Mouse (Mus musculus): Measurements from ENCODE around the gene Atp6ap1. TPM values are rescaled to one million over a fixed set of nuclear protein-coding genes. Genes with fewer than 3 reads are reported as not detected.

The Atp6ap1 gene
- 284 and 300 TPM in 2 replicates for polyA plus RNA-seq (2015; fragmentation: Nextera tagmentation; extraction: Ambion mirVana)

- Histone ChIP-seq H3K4me1 (replicated peaks) (peaks cover 8% of the 10 kb centered on the region), H3K4me3 (peak within 1 kb of the TSS; percentile 73), H3K9me3 (no peaks in the 10 kb centered on the region), H3K9ac (peak within 1 kb of the TSS; percentile 78), H3K4me2 (peak within 1 kb of the TSS; percentile 63), H3K27me3 (no peaks in the 10 kb centered on the region), H3K36me3 (peaks cover 8% of the 10 kb centered on the region; the same call in 1 of the 2 replicates), H3K27ac (replicated peaks) (peak within 1 kb of the TSS; percentile 81)
- WGBS, result 19% methylated on average over 37 of the region's 37 CpGs
- ATAC-seq (ENCODE audit: low FRiP score, low read depth), result peak; percentile 99
Observed at GRCm38 (mm10) chrX:74296538-74297448, at the start of gene Atp6ap1. Gene Atp6ap1 (plus strand): TSS chrX:74297097.

DNA sequence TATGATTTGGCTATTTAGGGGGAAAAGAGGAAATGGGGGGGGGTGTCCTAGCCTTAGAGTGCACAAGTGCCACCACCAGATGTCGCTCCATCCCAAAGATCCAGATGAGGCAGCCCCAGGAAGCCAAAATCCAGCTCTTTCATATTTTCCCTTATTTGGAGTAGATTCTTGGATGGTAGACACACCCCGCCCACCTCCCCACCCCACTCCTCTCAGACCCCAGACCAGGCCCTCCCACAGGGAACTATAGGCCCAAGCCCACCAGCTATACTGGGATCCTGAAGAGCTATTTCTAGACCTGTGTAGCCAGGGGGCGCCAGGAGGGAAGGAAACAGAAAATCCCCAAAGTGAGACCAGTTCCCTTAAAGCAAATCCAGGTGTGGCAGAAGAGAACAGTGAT, 48.2 kb upstream of the Atp6ap1 start:
- WGBS, result 32% methylated on average over 3 of the region's 3 CpGs
- H3K27me3 ChIP-seq, result no peaks in the 10 kb centered on the region
- H3K4me1 ChIP-seq (replicated peaks), result peaks cover 12% of the 10 kb centered on the region
- no peak overlapping the region for H3K9ac ChIP-seq
- H3K4me2 ChIP-seq, result peak overlapping the region; percentile 67
- no peaks in the 10 kb centered on the region for H3K9me3 ChIP-seq
- H3K4me3 ChIP-seq, result no peak overlapping the region
- H3K27ac ChIP-seq (replicated peaks), result no peak overlapping the region
- ATAC-seq (ENCODE audit: low FRiP score, low read depth), result no peak
- no peaks in the 10 kb centered on the region for H3K36me3 ChIP-seq

GRCm38 (mm10) chrX:74249615-74250014, 47.3 kb upstream of the Atp6ap1 start, which contains the start of gene Flna:
Gene Flna (minus strand): TSS chrX:74249820.
- H3K9me3 ChIP-seq, result no peaks in the 10 kb centered on the region
- ATAC-seq (ENCODE audit: low FRiP score, low read depth), result no peak
- 17% methylated on average over 38 of the region's 38 CpGs for WGBS
- H3K9ac ChIP-seq, result peak within 1 kb of the TSS; percentile 46
- H3K4me1 ChIP-seq (replicated peaks), result 0 out of 2 replicates have a peak, but pooled peaks cover 7% of the 10 kb centered on the region
- H3K27ac ChIP-seq (replicated peaks), result peak within 1 kb of the TSS; percentile 48
- peak within 1 kb of the TSS; percentile 67 for H3K4me2 ChIP-seq
- H3K36me3 ChIP-seq, result no peaks in the 10 kb centered on the region
- peak within 1 kb of the TSS; percentile 46 for H3K4me3 ChIP-seq
- no peaks in the 10 kb centered on the region for H3K27me3 ChIP-seq

DNA sequence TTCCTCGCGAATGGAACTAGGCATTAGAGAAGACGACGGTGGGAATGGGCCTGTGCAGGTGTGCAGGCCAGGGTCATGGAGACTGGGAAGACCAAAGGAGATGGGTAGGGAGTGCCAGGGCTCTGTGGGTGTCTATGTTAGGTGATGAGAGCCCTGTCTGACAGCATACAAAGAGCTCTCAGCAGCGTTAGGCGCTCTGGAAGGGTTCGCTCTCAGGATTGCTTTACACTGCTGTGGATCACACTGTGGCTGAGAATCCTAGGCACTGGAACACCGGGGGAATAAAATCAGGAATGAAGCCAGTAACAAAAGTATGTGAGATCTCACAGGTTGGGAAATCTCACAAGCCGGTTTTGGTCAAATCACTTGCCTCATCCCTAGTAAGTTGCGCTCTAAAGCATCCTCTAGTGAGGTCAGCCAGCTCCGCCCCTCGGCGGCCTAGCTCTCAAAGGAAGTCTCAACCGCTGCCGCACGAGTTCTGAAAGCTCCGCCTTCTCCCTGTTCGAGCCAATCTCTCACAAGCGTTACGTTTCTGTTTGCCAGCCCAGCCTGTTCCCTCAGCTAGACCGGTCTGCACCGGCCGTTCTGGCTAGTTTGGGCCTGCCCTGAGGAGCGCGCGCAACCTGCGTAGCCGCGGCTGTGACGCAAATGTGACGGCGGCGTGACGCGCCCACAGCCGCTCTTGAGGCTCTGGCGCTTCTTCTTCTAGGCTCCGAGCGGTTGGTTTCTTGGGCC, 42.6 kb upstream of the Atp6ap1 start, which contains the start of gene Emd:
Emd (plus strand) TSS at position 535 of the 735 bp plus-strand sequence.
- 26% methylated on average over 39 of the region's 39 CpGs for WGBS
- peak; percentile 97 for ATAC-seq (ENCODE audit: low FRiP score, low read depth)
- H3K27ac ChIP-seq (replicated peaks), result peak within 1 kb of the TSS; percentile 93

DNA sequence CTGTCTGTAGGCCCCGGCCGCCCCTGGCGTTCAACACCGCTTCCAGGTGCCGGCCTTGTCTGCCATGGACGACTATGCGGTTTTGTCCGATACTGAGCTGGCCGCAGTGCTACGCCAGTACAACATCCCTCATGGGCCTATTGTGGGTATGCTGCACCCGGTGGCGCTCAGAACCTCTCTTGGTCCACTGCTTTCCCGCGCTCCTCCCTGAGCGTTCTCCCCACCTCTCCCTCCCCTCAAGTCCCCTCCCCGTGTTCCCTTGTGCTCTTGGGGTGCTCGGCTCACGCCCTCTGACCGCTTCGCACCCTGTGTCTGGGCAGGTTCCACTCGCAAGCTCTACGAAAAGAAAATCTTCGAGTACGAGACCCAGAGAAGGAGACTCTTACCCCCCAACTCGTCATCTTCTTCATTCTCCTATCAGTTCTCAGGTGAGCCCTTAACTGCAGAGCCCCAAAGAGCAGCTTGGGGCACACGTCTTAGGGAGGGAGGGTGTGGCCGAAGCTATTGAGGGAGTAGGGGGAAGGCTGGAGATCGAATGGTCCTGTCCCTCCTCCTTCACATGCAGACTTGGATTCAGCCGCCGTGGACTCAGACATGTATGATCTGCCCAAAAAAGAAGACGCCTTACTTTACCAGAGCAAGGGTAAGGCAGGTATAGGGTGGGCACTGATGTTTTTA, 41.9 kb upstream of the Atp6ap1 start:
- peak overlapping the region; percentile 65 for H3K4me2 ChIP-seq
- peak overlapping the region; percentile 68 for H3K9ac ChIP-seq
- H3K4me3 ChIP-seq, result peak overlapping the region; percentile 58
- H3K9me3 ChIP-seq, result no peaks in the 10 kb centered on the region
- H3K4me1 ChIP-seq (replicated peaks), result peaks cover 10% of the 10 kb centered on the region
- no peaks in the 10 kb centered on the region for H3K27me3 ChIP-seq
- peak overlapping the region; percentile 93 for H3K27ac ChIP-seq (replicated peaks)
- no peaks in the 10 kb centered on the region; the same call in 1 of the 2 replicates for H3K36me3 ChIP-seq
- WGBS, result 40% methylated on average over 27 of the region's 31 CpGs
- peak; percentile 75; the same call in 1 of the 2 replicates for ATAC-seq (ENCODE audit: low FRiP score, low read depth)

More for the DNA sequence above, 42.6 kb upstream of the Atp6ap1 start, which contains the start of gene Emd:
- Histone ChIP-seq H3K27me3 (no peaks in the 10 kb centered on the region), H3K4me2 (peak within 1 kb of the TSS; percentile 65), H3K4me1 (replicated peaks) (peaks cover 11% of the 10 kb centered on the region), H3K4me3 (peak within 1 kb of the TSS; percentile 58), H3K9me3 (no peaks in the 10 kb centered on the region), H3K36me3 (no peaks in the 10 kb centered on the region; the same call in 1 of the 2 replicates), H3K9ac (peak within 1 kb of the TSS; percentile 68)

- H3K4me2 ChIP-seq, result no peak overlapping the region
- H3K4me1 ChIP-seq (replicated peaks), result peaks cover 10% of the 10 kb centered on the region
- no peaks in the 10 kb centered on the region for H3K9me3 ChIP-seq
- H3K27me3 ChIP-seq, result no peaks in the 10 kb centered on the region
- no peak for ATAC-seq (ENCODE audit: low FRiP score, low read depth)
- H3K9ac ChIP-seq, result no peak overlapping the region
- no peak overlapping the region for H3K4me3 ChIP-seq
- H3K36me3 ChIP-seq, result no peaks in the 10 kb centered on the region; the same call in 1 of the 2 replicates
- H3K27ac ChIP-seq (replicated peaks), result no peak overlapping the region
- WGBS, result 92% methylated on average over 3 of the region's 3 CpGs
Observed at GRCm38 (mm10) chrX:74257746-74258145, 39.2 kb upstream of the Atp6ap1 start.

- WGBS, result 31% methylated on average over 3 of the region's 3 CpGs
- Histone ChIP-seq H3K27ac (replicated peaks) (peak overlapping the region; percentile 96), H3K4me3 (peak overlapping the region; percentile 61), H3K9ac (peak overlapping the region; percentile 40), H3K4me1 (replicated peaks) (peaks cover 8% of the 10 kb centered on the region), H3K9me3 (no peaks in the 10 kb centered on the region), H3K4me2 (peak overlapping the region; percentile 60), H3K27me3 (no peaks in the 10 kb centered on the region), H3K36me3 (peaks cover 2% of the 10 kb centered on the region; the same call in 1 of the 2 replicates)
- ATAC-seq (ENCODE audit: low FRiP score, low read depth), result peak; percentile 46
Observed at GRCm38 (mm10) chrX:74269736-74270061, 27.2 kb upstream of the Atp6ap1 start.

DNA sequence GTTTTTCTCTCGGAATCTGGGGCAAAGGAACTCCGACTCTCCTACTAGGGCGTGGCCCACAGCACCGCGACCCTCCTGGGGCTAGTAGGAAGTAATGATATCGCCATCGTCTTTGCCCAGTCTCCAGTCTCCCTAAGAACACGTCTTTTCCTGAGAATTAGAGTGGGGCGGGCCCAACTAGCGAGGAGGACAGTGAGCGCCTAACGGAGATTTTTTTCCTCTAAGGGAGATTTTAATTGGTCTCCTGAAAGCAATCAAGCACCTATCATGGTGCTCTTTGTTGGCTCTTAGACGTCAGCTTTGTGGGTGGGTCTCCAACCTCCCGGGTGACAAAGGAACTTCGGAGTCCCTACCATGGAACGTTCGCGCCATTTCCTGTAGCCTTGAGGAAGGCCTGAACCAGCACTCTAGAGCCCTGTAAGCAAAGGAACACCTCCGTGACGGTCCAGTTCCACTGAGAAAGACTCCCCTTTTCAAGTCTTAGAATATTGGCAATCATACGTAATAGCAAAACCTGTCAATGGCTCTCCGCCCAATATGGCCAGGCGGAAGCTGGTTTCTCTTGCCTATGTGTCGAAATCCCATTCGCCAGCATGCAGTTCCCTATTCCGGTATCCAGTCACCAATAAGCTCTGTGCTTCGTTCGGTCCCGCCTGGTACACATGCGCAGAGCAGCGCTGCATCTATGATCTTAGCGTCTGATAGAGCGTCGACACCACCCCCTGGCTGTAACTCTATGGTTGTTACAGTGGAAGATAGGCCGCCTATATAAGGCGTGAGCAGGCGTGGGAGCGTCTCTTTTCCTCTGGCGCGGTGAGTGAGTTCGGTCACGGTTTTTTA, 26.6 kb upstream of the Atp6ap1 start, which contains the start of gene Rpl10:
Rpl10 (plus strand) TSS at position 751 of the 840 bp plus-strand sequence.
- peak within 1 kb of the TSS; percentile 96 for H3K27ac ChIP-seq (replicated peaks)
- peaks cover 2% of the 10 kb centered on the region; the same call in 1 of the 2 replicates for H3K36me3 ChIP-seq
- H3K4me1 ChIP-seq (replicated peaks), result peaks cover 8% of the 10 kb centered on the region
- peak within 1 kb of the TSS; percentile 60 for H3K4me2 ChIP-seq
- H3K9ac ChIP-seq, result peak within 1 kb of the TSS; percentile 77
- H3K9me3 ChIP-seq, result no peaks in the 10 kb centered on the region
- H3K4me3 ChIP-seq, result peak within 1 kb of the TSS; percentile 61
- no peaks in the 10 kb centered on the region for H3K27me3 ChIP-seq
- WGBS, result 15% methylated on average over 42 of the region's 42 CpGs
- peak; percentile 96 for ATAC-seq (ENCODE audit: low FRiP score, low read depth)

- H3K4me2 ChIP-seq, result peak overlapping the region; percentile 56
- H3K27ac ChIP-seq (replicated peaks), result peak overlapping the region; percentile 69
- H3K9me3 ChIP-seq, result no peaks in the 10 kb centered on the region
- H3K36me3 ChIP-seq, result peaks cover 2% of the 10 kb centered on the region; the same call in 1 of the 2 replicates
- 18% methylated on average over 27 of the region's 27 CpGs for WGBS
- H3K4me1 ChIP-seq (replicated peaks), result peaks cover 8% of the 10 kb centered on the region
- peak overlapping the region; percentile 61 for H3K4me3 ChIP-seq
- no peak for ATAC-seq (ENCODE audit: low FRiP score, low read depth)
- peak overlapping the region; percentile 77 for H3K9ac ChIP-seq
- no peaks in the 10 kb centered on the region for H3K27me3 ChIP-seq
Observed at GRCm38 (mm10) chrX:74270902-74271551, 25.9 kb upstream of the Atp6ap1 start.
